Mouse (Mus musculus): ENCODE measurements around the gene Kdm4b. TPM values are rescaled to one million over a fixed set of nuclear protein-coding genes. Genes with fewer than 3 reads are reported as not detected.

The Kdm4b gene
- polyA plus RNA-seq, 1 experiment, result 11.5 TPM

DNA sequence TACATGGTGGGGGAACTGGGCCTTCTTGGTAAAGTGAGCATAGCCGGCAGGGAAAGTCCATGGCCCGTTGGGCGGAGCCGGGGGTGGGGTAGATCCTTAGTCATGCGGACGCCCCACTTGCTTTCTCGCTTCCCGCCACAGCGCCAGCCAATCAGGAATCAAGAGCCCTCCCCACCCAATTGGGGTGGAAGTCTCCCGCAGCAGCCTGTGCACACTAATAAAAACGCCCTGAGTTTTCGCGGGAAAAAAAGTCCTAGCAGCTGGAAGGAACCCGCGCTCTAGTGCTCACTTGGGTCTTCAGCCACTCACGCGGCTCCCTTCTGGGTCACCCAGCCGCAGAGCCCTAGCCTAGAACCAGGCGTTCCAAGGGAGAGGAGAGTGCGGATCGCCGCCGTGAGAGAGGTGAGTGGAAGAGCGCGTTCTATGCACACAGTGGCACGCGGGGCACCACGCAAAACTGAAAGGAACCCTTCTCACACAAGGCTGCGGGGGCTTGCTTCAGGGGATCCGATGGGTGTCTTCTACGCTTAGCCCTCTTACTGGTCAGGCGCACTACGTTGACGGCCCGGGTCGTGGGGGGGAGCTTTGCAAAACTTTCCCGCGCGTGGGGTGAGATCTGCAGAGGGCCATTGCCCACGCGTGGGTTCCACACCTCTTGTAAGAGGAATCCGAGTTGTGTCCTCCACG, 22.6 kb upstream of the Kdm4b start, which contains the start of gene Uhrf1:
Gene Uhrf1 (plus strand): TSS at position 162 of the 687 bp plus-strand sequence.
- H3K9ac ChIP-seq (ENCODE audit: low read depth, poor library complexity, severe bottlenecking), result peak within 1 kb of the TSS; percentile 78
- TF ChIP-seq CTCF (IDR thresholded peaks at IDR 0.05; ENCODE audit: low read depth, low read length) (no peak), EP300 (IDR thresholded peaks at IDR 0.05; ENCODE audit: insufficient read depth, low read depth, low read length) (no peak), POLR2A (IDR thresholded peaks at IDR 0.05; ENCODE audit: insufficient read depth, low read length) (peak; percentile 14)

DNA sequence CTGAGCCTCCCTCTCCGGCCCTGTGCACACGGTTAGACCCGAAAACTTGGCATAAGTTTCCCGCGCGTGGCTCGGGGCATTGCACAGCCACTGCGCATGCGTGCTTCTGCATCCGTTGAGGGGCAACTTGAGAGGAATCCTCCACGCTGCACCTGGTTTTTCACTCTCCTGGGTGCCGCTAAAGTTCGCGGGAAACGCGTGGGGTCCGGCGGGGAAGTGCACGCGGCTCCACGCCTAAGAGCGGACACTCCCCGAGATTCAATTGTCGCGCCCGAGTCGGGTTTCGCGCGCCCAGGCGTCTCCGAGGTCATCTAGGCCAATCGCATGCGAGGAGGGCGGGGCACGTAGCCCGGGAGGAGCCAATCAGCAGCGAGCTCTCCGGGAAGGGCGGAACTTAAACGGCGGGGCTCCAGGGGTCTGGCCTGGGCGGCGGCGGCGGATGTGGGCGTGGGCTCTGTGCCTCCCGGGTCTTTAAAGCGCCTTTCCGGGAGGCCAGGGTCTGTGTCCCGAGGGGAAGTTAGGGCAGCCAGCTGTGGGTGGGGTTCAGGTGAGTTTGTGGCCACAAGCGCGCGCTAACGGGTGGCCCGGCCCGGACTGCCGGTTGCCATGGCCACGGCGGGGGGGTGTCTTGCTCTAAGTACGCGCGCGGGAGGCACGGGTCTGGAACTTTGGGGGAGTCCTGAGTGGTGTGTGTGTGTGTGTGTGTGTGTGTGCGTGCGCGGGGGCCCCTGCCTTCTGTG, 21.8 kb upstream of the Kdm4b start:
- H3K27me3 ChIP-seq (ENCODE audit: control insufficient read depth, insufficient read depth, low read length, poor library complexity, severe bottlenecking), result no peaks in the 10 kb centered on the region
- peak overlapping the region; percentile 78 for H3K9ac ChIP-seq (ENCODE audit: low read depth, poor library complexity, severe bottlenecking)
- H3K4me3 ChIP-seq (ENCODE audit: low read depth, low read length), result peak overlapping the region; percentile 77
- H3K4me1 ChIP-seq (ENCODE audit: control insufficient read depth, insufficient read depth, low read length), result peaks cover 2% of the 10 kb centered on the region
- H3K36me3 ChIP-seq (ENCODE audit: control insufficient read depth, insufficient read depth, low read length, poor library complexity, severe bottlenecking), result peaks cover 28% of the 10 kb centered on the region
- peak overlapping the region; percentile 74 for H3K27ac ChIP-seq (ENCODE audit: insufficient read depth, low read length)
- no peaks in the 10 kb centered on the region for H3K9me3 ChIP-seq (replicated peaks; ENCODE audit: control insufficient read depth, insufficient read depth, low read length, poor library complexity, severe bottlenecking)
- TF ChIP-seq EP300 (IDR thresholded peaks at IDR 0.05; ENCODE audit: insufficient read depth, low read depth, low read length) (no peak), POLR2A (IDR thresholded peaks at IDR 0.05; ENCODE audit: insufficient read depth, low read length) (no peak), CTCF (IDR thresholded peaks at IDR 0.05; ENCODE audit: low read depth, low read length) (no peak)

More for the DNA sequence above, 22.6 kb upstream of the Kdm4b start, which contains the start of gene Uhrf1:
- Histone ChIP-seq H3K36me3 (ENCODE audit: control insufficient read depth, insufficient read depth, low read length, poor library complexity, severe bottlenecking) (peaks cover 23% of the 10 kb centered on the region), H3K27ac (ENCODE audit: insufficient read depth, low read length) (peak within 1 kb of the TSS; percentile 83), H3K4me1 (ENCODE audit: control insufficient read depth, insufficient read depth, low read length) (peaks cover 2% of the 10 kb centered on the region), H3K9me3 (replicated peaks; ENCODE audit: control insufficient read depth, insufficient read depth, low read length, poor library complexity, severe bottlenecking) (no peaks in the 10 kb centered on the region), H3K27me3 (ENCODE audit: control insufficient read depth, insufficient read depth, low read length, poor library complexity, severe bottlenecking) (no peaks in the 10 kb centered on the region), H3K4me3 (ENCODE audit: low read depth, low read length) (peak within 1 kb of the TSS; percentile 77)

DNA sequence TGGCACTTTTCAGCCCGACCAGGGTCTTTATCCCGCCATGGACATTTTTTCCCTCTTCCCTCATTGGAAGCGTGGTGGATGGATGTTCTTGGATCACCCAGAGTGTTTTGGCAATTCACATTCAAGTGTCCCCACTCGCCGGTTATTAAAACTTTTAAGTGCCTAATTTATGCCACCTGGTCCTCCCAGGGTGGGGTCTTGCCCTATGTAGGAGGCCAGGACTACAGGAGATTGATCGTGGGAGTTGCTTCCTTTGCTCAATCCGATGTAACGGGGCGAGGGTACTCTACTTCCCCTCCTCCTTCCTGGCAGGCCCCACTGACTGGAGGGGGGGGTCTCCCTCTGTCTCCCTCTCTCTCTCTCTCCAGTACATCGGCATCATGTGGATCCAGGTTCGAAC, 21.1 kb upstream of the Kdm4b start:
- Histone ChIP-seq H3K9ac (ENCODE audit: low read depth, poor library complexity, severe bottlenecking) (peak overlapping the region; percentile 78), H3K27me3 (ENCODE audit: control insufficient read depth, insufficient read depth, low read length, poor library complexity, severe bottlenecking) (no peaks in the 10 kb centered on the region), H3K9me3 (replicated peaks; ENCODE audit: control insufficient read depth, insufficient read depth, low read length, poor library complexity, severe bottlenecking) (no peaks in the 10 kb centered on the region), H3K4me3 (ENCODE audit: low read depth, low read length) (peak overlapping the region; percentile 74), H3K36me3 (ENCODE audit: control insufficient read depth, insufficient read depth, low read length, poor library complexity, severe bottlenecking) (peaks cover 33% of the 10 kb centered on the region), H3K27ac (ENCODE audit: insufficient read depth, low read length) (no peak overlapping the region), H3K4me1 (ENCODE audit: control insufficient read depth, insufficient read depth, low read length) (peaks cover 2% of the 10 kb centered on the region)
- TF ChIP-seq POLR2A (IDR thresholded peaks at IDR 0.05; ENCODE audit: insufficient read depth, low read length) (no peak), CTCF (IDR thresholded peaks at IDR 0.05; ENCODE audit: low read depth, low read length) (no peak), EP300 (IDR thresholded peaks at IDR 0.05; ENCODE audit: insufficient read depth, low read depth, low read length) (no peak)

DNA sequence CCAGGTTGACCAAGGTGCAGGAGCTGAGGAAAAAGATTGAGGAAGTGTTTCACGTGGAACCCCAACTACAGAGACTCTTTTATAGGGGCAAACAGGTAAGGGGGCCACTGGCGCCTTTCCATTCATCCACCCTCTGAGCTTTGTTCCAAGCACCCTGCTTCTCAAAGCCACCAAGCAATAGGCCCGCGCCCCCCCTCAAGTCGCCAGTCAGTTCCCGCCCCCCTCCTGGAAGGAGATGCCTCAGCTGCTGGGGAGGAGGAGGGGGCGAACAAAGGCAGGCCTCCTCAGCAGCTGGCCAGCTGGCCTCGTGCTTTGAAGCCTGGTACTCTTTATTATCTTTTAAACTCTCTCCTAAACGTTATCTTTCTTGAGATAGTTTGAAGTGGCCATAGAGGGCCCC, 20.7 kb upstream of the Kdm4b start:
- Histone ChIP-seq H3K9ac (ENCODE audit: low read depth, poor library complexity, severe bottlenecking) (peak overlapping the region; percentile 78), H3K9me3 (replicated peaks; ENCODE audit: control insufficient read depth, insufficient read depth, low read length, poor library complexity, severe bottlenecking) (no peaks in the 10 kb centered on the region), H3K36me3 (ENCODE audit: control insufficient read depth, insufficient read depth, low read length, poor library complexity, severe bottlenecking) (peaks cover 36% of the 10 kb centered on the region), H3K4me3 (ENCODE audit: low read depth, low read length) (peak overlapping the region; percentile 74), H3K27ac (ENCODE audit: insufficient read depth, low read length) (no peak overlapping the region), H3K27me3 (ENCODE audit: control insufficient read depth, insufficient read depth, low read length, poor library complexity, severe bottlenecking) (no peaks in the 10 kb centered on the region), H3K4me1 (ENCODE audit: control insufficient read depth, insufficient read depth, low read length) (peaks cover 2% of the 10 kb centered on the region)
- TF ChIP-seq CTCF (IDR thresholded peaks at IDR 0.05; ENCODE audit: low read depth, low read length), result no peak
- TF ChIP-seq EP300 (IDR thresholded peaks at IDR 0.05; ENCODE audit: insufficient read depth, low read depth, low read length), result no peak
- TF ChIP-seq POLR2A (IDR thresholded peaks at IDR 0.05; ENCODE audit: insufficient read depth, low read length), result no peak

DNA sequence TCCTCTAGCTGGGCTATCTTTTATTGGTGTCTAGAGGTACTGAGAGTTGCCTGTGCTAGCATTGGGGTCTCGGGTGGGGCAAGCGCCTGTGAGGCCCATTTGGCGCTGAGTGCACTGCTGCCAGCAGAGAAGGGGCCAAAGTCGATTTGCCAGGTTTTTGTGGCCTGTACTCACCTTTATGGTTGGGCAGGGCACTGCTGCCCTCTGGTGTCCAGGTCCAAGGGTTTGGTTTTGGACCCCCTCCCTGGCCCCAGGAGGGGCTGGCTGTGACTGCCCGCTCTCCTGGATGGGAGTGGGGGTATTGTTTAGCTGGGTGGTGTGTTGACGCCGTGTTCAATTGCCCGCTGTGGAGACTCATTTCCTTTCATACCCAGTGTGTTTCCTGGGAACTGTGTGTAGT, 20.0 kb upstream of the Kdm4b start:
- H3K9ac ChIP-seq (ENCODE audit: low read depth, poor library complexity, severe bottlenecking), result 0 out of 2 replicates have a peak overlapping the region, but pooled peaks have one; percentile 78
- peaks cover 2% of the 10 kb centered on the region for H3K4me1 ChIP-seq (ENCODE audit: control insufficient read depth, insufficient read depth, low read length)
- peaks cover 40% of the 10 kb centered on the region for H3K36me3 ChIP-seq (ENCODE audit: control insufficient read depth, insufficient read depth, low read length, poor library complexity, severe bottlenecking)
- no peak overlapping the region for H3K27ac ChIP-seq (ENCODE audit: insufficient read depth, low read length)
- H3K9me3 ChIP-seq (replicated peaks; ENCODE audit: control insufficient read depth, insufficient read depth, low read length, poor library complexity, severe bottlenecking), result no peaks in the 10 kb centered on the region
- no peaks in the 10 kb centered on the region for H3K27me3 ChIP-seq (ENCODE audit: control insufficient read depth, insufficient read depth, low read length, poor library complexity, severe bottlenecking)
- TF ChIP-seq POLR2A (IDR thresholded peaks at IDR 0.05; ENCODE audit: insufficient read depth, low read length) (no peak), CTCF (IDR thresholded peaks at IDR 0.05; ENCODE audit: low read depth, low read length) (peak; percentile 41)
- H3K4me3 ChIP-seq (ENCODE audit: low read depth, low read length), result no peak overlapping the region

DNA sequence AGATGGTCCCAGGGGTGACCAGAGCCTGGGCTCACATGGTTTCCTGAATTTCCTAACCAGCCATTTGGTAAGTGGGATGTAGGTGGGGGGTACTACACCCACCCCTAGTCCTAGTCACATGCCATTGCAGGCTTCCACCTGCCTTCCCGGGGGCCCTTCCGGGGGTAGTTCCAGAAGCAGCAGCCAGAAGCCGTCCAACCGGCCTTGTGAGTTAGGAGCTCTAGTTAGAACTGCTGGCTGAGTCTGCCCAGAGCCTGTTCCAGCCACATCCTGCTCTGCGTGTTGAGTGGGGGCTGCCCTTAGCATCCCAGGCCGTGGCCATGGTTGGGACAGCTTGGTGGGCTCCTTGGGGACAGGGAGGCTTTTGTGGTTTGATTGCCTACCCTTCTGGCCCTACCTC, 17.8 kb upstream of the Kdm4b start:
- H3K9ac ChIP-seq (ENCODE audit: low read depth, poor library complexity, severe bottlenecking), result no peak overlapping the region
- TF ChIP-seq POLR2A (IDR thresholded peaks at IDR 0.05; ENCODE audit: insufficient read depth, low read length) (no peak), CTCF (IDR thresholded peaks at IDR 0.05; ENCODE audit: low read depth, low read length) (no peak), EP300 (IDR thresholded peaks at IDR 0.05; ENCODE audit: insufficient read depth, low read depth, low read length) (no peak)
- no peaks in the 10 kb centered on the region for H3K27me3 ChIP-seq (ENCODE audit: control insufficient read depth, insufficient read depth, low read length, poor library complexity, severe bottlenecking)
- H3K4me1 ChIP-seq (ENCODE audit: control insufficient read depth, insufficient read depth, low read length), result no peaks in the 10 kb centered on the region
- H3K9me3 ChIP-seq (replicated peaks; ENCODE audit: control insufficient read depth, insufficient read depth, low read length, poor library complexity, severe bottlenecking), result no peaks in the 10 kb centered on the region
- no peak overlapping the region for H3K4me3 ChIP-seq (ENCODE audit: low read depth, low read length)
- H3K27ac ChIP-seq (ENCODE audit: insufficient read depth, low read length), result no peak overlapping the region
- H3K36me3 ChIP-seq (ENCODE audit: control insufficient read depth, insufficient read depth, low read length, poor library complexity, severe bottlenecking), result peaks cover 59% of the 10 kb centered on the region

All from ES-Bruce4 (cell line).